Mouse (Mus musculus) adipose tissue, adult 10 weeks (tissue): ENCODE results near the gene Cers1. TPM values are rescaled to one million over a fixed set of nuclear protein-coding genes. Genes with fewer than 3 reads are reported as not detected.

Experiments
- polyA plus RNA-seq: library from polyadenylated mRNA; stranded (reverse); fragments of 350-450 nt; fragmentation: Illumina TruSeq; extraction: RNeasy Lipid Tissue Mini Kit (QIAGEN cat#74804); gene quantifications from one replicate; pipeline ENCODE4 v1.2.3, GENCODE M21; 2014; ENCODE audit warnings: low read depth, low replicate concordance

Cers1 gene
- 0.63 TPM for polyA plus RNA-seq

DNA sequence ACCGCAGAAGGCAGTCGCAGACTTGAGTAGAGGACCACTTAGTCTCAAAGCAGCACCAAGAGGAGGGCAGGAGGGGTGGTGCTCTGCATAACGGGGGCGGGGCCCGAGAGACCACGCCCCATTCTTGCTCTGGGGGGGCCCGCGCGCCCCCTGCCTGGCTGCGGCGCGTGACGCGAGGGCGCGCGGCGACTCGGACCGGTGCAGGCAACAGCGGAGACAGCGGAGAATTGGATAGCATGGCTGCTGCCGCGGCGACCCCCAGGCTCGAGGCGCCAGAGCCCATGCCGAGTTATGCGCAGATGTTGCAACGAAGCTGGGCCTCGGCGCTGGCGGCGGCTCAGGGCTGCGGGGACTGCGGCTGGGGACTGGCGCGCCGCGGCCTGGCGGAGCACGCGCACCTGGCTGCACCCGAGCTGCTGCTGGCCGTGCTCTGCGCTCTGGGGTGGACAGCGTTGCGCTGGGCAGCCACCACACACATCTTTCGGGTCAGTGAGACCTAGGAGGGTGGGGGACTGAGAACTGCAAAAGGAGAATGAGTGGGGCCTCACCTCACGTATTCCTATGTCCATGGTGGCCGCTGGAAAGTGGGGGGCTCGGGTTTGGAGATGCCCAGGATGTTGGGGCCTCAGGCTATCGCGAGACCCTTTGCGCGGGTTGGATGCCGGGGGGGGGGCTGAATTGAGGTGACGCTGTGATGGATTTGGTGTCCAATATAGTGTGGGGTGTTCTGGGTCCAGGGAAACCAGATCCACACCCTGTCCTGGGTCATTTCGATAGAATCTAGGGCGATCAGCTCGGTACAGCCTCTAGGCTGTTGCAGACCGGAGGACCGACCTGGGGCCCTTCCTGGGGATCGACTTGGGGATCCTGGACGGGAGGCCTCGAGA is at the start of gene Cers1:
Gene Cers1, plus strand, starts transcription at position 152 of the 887 bp plus-strand sequence.

GRCm38 (mm10) chr8:70282603-70283135 is 32.9 kb upstream of the Cers1 start, which contains the start of gene Homer3:
Gene Homer3 (plus strand): TSS chr8:70282827.

GRCm38 (mm10) chr8:70302358-70302890 is 13.2 kb upstream of the Cers1 start, which contains the start of the genes Ddx49 and Cope:
Gene Ddx49 (minus strand): TSS chr8:70302489.
Gene Cope (plus strand): TSS chr8:70302518.

GRCm38 (mm10) chr8:70329124-70329834 is 13.7 kb downstream of the Cers1 start, which contains the start of gene Gdf1:
Gene Gdf1 (plus strand): TSS chr8:70329817.

DNA sequence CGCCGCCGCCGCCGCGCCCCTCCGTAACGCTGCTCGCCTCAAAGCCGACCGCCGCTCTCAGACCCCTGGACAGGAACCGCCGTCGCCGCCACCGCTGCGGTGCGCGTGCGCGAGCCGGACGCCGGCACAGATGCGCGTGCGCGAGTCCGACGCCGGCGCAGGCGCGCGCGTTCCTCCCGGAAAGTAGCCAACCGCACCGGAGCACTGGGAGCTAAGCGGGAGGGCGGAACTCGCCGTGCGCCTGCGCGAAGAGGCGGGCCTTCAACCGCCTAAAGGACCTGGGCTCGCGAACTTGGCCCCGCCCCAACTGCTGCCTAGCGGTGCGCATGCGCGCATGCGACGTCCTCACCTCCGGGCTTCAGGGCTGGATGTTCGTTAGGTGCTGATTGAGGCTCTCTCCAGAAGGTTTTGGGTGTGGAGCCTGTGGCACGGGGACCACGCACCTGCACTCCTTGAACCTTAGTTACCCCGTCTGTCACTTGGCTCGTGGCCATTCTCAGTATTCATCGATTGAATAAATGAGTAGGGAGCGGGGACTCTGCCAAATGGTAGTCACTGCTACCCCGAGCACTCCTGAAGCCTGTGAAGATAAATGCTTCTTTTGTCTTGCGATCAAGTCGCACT is 37.7 kb downstream of the Cers1 start, which contains the start of gene Upf1:
Gene Upf1, minus strand, starts transcription at position 85 of the 624 bp plus-strand sequence.

DNA sequence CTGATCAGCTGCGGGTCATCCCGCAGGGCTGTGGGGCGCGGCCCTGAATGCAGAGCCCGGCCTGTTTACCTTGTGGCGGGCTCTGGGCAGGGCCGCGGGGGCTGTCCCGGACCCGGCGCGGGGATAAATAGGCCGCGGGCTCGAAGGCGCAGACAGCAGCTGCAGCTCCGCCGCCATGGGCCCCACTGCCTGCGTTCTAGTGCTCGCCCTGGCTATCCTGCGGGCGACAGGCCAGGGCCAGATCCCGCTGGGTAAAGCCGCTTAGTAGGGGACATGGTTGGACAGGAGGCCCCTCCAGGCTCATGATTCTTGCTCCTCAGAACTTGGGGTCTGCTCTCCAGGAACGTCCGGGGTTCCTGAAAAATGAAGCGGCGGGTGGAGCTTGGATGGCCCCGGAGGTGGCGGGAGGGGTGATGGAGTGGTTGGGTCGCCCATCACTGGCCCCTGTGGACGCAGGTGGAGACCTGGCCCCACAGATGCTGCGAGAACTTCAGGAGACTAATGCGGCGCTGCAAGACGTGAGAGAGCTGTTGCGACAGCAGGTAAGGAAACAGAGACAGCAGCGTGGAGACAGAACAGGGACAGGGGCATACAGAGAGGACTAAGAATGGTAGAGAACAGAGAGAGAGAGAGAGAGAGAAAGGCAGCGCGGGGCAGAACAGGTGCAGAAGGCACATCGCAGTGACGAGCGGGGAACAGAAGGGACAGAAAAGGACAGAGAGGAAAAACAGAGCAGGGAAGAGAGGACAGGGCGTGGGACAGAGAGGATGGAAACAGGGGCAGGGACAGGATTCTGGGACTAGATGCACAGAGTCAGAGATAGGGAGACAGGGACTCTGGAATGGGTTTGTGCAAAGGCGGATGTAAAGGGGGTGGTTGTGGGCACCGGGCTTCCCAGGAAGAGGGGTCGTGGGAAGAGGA is 58.1 kb downstream of the Cers1 start, which contains the start of gene Comp:
Gene Comp, plus strand, starts transcription at position 162 of the 921 bp plus-strand sequence.

Other genes with a start within 250 kb of the Cers1 start
- gene Tm6sf2, start 242.9 kb upstream of the Cers1 start, polyA plus RNA-seq = 0.68 TPM
- gene Hapln4, start 232.3 kb upstream of the Cers1 start, polyA plus RNA-seq = 0.10 TPM
- 0.21 TPM for gene Ncan, start 194.9 kb upstream of the Cers1 start, polyA plus RNA-seq
- gene Nr2c2ap, start 184.4 kb upstream of the Cers1 start, polyA plus RNA-seq = 17.3 TPM
- gene Rfxank, start 176.6 kb upstream of the Cers1 start, polyA plus RNA-seq = 13.1 TPM
- gene Borcs8, start 176.3 kb upstream of the Cers1 start, polyA plus RNA-seq = 57.0 TPM
- 0.40 TPM for gene Mef2b, start 176.1 kb upstream of the Cers1 start, polyA plus RNA-seq
- gene Tmem161a, start 143.4 kb upstream of the Cers1 start, polyA plus RNA-seq = 44.5 TPM
- gene Slc25a42, start 103.5 kb upstream of the Cers1 start, polyA plus RNA-seq = 28.3 TPM
- gene Sugp2, start 81.5 kb upstream of the Cers1 start, polyA plus RNA-seq = 30.9 TPM
- gene Armc6, start 81.3 kb upstream of the Cers1 start, polyA plus RNA-seq = 7.3 TPM
- gene Homer3, start 32.9 kb upstream of the Cers1 start, polyA plus RNA-seq = 43.4 TPM
- 40.2 TPM for gene Ddx49, start 13.3 kb upstream of the Cers1 start, polyA plus RNA-seq
- 186 TPM for gene Cope, start 13.3 kb upstream of the Cers1 start, polyA plus RNA-seq
- gene Gdf1, start 14.0 kb downstream of the Cers1 start, polyA plus RNA-seq = 0.31 TPM
- 31.4 TPM for gene Upf1, start 37.5 kb downstream of the Cers1 start, polyA plus RNA-seq
- gene Comp, start 57.8 kb downstream of the Cers1 start, polyA plus RNA-seq = 6.3 TPM
- gene Crtc1, start 123.8 kb downstream of the Cers1 start, polyA plus RNA-seq = 15.7 TPM
- 20.7 TPM for gene Klhl26, start 161.2 kb downstream of the Cers1 start, polyA plus RNA-seq
- 0.74 TPM for gene Tmem59l, start 171.6 kb downstream of the Cers1 start, polyA plus RNA-seq
- 2.1 TPM for gene Crlf1, start 177.4 kb downstream of the Cers1 start, polyA plus RNA-seq
- gene Rex1bd, start 191.0 kb downstream of the Cers1 start, polyA plus RNA-seq = 92.5 TPM
- gene Uba52, start 195.0 kb downstream of the Cers1 start, polyA plus RNA-seq = 1,821 TPM
- 255 TPM for gene Fkbp8, start 211.9 kb downstream of the Cers1 start, polyA plus RNA-seq
- gene Kxd1, start 212.2 kb downstream of the Cers1 start, polyA plus RNA-seq = 67.9 TPM
- gene Ell, start 223.7 kb downstream of the Cers1 start, polyA plus RNA-seq = 20.8 TPM